Mouse (Mus musculus): ENCODE data around the gene Slc22a20. TPM values are rescaled to one million over a fixed set of nuclear protein-coding genes. Genes with fewer than 3 reads are reported as not detected.

Gene Slc22a20
- total RNA-seq, 1 experiment from 2014 or later: not detected

GRCm38 (mm10) chr19:5989585-5989984, 3.6 kb upstream of the Slc22a20 start:
- DNase-seq: no peak

DNA sequence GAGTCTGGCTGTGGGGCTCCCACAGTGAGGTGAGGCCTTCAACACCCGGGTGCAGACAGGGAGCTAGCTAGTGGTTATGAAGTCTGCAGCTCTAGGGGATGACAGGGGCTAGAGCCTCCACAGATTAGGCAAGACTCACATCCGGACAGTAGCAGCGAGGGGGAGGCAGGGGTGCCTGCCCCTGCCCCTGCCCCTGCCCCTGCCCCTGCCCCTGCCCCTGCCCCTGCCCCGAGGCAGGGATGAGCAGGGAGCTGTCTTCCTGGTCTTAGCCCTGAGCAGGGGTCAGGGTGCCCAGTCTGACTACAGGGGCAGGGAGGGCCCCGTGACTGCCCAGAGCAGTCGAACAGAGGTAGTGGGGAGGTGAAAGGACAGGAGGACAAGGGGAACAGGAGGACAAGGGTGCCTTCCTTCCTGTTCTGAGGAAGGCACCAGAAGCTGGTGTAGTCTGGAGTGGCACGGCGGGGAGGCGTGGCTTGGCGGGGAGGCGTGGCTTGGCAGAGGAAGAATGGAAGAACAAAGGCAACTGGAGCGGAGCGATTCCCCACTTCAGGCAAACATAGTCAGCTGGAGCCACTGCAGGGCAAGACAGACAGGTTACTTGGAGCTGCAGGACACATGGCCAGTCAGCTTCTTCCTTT, 3.0 kb upstream of the Slc22a20 start:
- peak; percentile 82 for DNase-seq

GRCm38 (mm10) chr19:5988027-5988814, 2.3 kb upstream of the Slc22a20 start:
- no peak for DNase-seq

- no peak for DNase-seq
Measured at GRCm38 (mm10) chr19:5980477-5980876, 5.5 kb downstream of the Slc22a20 start.

DNA sequence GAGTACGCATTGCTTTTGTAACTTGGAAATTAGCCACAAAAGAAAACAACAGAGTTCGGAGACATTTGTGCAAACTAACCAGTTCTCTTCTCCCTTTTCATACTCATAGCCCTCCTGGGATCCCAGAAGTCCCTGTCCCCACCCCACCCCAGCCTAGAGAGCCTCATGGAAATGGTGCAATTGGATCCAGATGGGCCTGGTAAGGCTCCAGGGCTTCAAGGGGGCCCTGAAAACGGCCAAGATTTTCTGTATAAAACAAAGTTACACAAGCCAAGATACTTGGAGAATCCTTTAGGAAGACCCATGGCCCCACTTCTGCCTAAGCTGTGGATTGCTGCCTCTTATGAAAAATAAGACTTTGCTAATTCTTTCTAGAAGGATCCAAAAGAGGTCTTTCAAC, 8.2 kb downstream of the Slc22a20 start:
- DNase-seq: no peak

DNA sequence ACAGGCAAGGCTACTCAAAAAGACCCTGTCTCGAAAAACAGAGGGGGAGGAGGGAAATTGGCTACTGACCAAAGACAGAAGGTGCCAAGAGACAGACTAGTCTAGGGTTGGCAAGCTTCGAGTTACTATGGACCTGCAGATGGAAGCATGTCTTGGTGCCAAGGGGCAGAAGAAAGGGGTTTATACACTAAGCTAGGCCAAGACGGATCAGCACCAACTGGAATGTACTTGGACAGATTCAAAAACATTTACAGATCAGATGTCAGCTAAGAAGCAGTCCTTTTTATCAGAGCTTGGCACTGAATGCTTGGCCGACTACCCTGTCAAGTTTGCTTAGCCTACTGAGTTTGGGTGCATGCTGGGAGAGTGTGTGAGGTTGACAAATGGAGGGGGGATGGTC, 10.3 kb downstream of the Slc22a20 start:
- no peak for DNase-seq

DNA sequence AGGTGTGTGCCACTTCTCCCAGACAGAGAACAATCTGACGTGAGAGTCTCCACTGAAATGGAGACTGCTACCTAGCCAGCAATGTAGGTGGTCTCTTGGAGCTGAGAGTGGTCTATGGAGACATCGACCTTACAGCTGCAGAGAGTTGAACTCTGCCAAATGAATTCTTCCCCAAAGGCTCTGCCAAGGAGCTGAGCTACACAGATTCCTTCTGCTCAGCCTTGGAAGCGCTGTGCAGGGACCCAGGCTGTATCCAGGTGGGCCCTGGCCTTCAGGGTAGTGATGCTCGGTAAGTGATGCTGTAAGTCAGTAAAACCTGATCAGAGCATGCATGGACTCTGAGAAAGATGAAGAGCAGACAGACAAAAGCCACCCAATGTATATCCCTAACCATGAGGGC, 10.8 kb downstream of the Slc22a20 start:
- DNase-seq: no peak

DNA sequence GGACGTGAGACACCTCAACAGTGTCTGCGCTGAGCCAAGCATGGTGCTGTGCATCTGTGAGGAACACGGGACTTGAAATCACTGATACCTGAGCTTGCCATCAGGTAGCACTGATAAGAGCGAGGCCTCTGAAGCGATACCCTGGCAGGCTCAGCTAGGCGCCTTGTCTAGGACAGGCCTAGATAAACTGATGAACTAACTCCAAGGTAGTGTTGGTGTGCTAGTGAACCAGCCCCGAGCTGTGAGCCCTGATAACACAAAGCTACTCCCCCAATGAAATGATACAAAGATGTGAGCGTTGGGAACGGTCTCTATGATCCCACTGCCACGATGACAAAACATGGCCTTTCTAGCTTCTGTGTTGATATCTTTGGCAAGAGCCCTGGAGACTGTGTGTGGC, 18.3 kb downstream of the Slc22a20 start:
- DNase-seq: no peak

DNA sequence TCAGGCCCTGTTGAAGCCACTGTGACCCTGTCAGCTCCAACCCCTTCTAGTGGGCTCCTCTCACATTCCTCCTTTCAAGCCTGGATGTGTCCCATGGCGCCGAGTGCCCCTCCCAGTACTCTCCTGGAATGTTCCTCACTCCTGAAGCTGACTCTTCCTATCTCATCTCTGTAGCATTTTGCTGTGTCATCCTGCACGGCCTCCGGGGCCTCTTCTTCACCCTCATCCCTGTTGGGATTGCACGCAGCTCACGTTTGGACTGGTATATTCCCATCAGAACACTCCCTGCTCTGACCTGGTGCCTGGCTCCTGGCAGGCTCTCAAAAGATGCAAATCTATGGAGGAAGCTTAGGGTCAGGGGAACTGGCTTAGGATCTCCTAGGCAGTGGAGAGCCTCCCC, 19.2 kb downstream of the Slc22a20 start:
- no peak for DNase-seq

DNA sequence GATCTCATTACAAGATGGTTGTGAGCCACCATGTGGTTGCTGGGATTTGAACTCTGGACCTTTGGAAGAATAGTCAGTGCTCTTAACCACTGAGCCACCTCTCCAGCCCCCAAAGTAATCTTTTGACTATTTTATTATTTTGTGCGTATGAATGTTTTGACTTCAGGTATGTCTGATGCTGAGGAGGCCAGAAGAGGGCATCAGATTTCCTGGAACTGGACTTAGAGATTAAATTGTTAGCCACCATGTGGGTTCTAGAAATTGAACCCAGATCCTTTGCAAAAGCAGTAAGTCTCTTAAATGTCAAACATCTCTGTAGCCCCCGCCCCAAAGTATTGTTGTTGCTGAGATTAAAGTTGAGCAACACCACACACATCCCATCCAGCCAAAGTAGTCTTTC, 20.0 kb downstream of the Slc22a20 start:
- DNase-seq: no peak

GRCm38 (mm10) chr19:5965280-5965679, 20.7 kb downstream of the Slc22a20 start:
- DNase-seq: peak; percentile 76

DNA sequence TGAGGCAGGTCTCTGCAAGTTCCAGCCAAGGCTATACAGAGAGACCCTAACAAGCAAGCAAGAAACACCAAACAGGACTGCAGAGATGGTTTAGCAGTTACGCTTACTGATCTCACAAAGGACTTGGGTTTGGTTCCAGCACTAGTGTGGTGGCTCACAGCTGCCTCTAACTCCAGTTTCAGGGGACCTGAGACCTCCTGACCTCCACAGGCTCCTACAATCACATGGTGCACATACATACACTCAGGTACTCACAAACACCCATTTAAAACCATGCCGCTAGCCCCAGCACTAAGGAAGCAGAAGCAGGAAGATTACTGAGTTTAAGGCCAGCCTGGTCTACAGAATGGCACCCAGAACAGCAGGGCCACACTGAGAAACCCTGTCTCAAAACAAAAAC, 21.1 kb downstream of the Slc22a20 start:
- no peak for DNase-seq

DNA sequence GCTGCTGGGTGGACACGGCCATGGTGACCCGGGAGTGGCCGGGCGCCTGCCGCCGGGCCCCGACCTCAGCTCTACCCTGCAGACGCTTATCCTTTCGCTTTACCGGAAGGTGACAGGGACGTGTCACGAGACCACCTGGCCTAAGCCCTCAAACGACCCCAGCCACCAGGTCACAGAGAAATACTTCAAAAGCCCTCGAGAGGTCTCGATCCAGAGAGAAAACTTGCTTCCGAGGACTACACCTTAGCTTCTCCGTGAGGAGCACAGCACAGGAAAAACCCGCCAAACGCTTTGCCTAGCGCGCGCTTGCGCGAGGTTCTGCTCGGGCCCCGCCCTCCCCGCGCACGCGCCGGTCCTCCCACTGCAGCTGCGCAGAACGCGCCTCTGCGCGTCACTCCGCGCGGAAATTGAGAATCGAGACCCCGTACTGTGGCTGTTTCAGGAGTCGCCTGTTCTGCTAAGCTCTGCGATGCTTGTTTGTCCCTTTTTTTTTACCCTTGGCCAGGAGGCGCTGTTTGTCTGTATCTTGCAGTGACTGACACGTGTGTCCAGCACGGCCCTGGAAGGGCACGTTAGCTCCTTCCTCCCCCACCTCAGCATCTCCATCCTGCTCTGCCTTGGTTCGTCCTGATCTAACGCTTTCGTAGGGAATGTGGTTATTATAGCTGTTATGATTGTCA, 21.9 kb downstream of the Slc22a20 start, which contains the start of gene Pola2:
Gene Pola2 (minus strand): TSS at position 320 of the 680 bp plus-strand sequence.
- peak; percentile 90 for DNase-seq

GRCm38 (mm10) chr19:5962651-5963050, 23.3 kb downstream of the Slc22a20 start:
- DNase-seq: no peak

DNA sequence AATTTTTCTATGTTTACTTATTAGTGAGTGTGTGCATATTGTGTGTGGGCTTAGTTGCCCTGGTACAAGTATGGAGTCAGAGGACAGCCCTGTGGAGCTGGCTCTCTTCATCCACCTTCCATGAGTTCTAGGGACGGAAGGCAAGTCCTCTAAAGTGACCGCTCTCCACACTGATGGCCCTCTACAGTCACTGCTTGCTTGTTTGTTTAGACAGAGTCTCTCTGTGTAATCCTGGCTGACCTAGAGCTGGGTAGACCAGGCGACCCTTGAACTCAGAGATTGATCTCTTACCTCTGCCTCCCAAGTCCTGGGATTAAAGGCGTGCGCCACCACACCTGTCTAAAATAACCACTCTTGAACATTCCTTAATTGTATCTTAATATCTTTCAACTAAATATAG, 28.6 kb downstream of the Slc22a20 start:
- DNase-seq: no peak

GRCm38 (mm10) chr19:5956685-5957084, 29.3 kb downstream of the Slc22a20 start:
- DNase-seq: peak; percentile 79

GRCm38 (mm10) chr19:5955704-5956670, 30.0 kb downstream of the Slc22a20 start:
- DNase-seq: no peak

GRCm38 (mm10) chr19:5954936-5955335, 31.0 kb downstream of the Slc22a20 start:
- DNase-seq: no peak

- peak; percentile 65 for DNase-seq
Measured at GRCm38 (mm10) chr19:5954031-5954710, 31.8 kb downstream of the Slc22a20 start.

DNA sequence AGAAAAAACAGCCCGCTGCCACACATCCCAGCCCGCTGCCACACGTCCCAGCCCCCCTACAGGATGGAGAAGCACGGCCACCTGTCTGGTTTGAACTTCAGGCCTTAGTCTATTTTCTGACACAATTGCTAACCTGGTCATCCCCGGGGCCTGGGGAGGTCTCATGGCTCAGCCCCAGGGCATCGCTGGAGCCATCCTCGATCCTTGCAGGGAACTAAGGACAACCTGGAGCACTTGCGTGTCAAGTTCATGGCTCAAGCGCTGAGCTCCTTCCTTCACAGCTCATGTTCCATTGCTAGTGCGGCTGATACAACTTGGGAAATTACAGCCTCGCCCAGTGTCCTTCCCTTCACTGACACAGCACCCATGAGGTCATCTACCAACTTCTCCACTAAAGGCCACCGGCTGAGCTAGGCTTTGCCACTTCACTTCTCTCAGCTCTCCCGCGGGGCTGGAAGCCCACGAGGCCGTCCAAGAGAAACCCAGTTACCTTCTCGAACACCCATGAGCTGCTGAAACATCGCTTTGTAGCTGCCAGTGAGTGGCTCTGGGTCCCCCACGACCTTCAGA, 32.7 kb downstream of the Slc22a20 start:
- DNase-seq: no peak

- peak; percentile 42 for DNase-seq
Measured at GRCm38 (mm10) chr19:5952071-5952691, 33.8 kb downstream of the Slc22a20 start.
